Mouse (Mus musculus): ENCODE results near the gene Kcnh3. TPM values are rescaled to one million over a fixed set of nuclear protein-coding genes. Genes with fewer than 3 reads are reported as not detected.
"Not testable (repeated sequence)": the region's sequence is repeated elsewhere in the genome, so short reads cannot be mapped to it uniquely, and the experiment has no call there.

Kcnh3 gene
- polyA plus RNA-seq, 1 experiment from 2014 or later = 0.44 TPM

GRCm38 (mm10) chr15:99233719-99234118 lies 9.1 kb downstream of the Kcnh3 start:
- Histone ChIP-seq H3K4me3 (ENCODE audit: low read depth, low read length) (no peak overlapping the region), H3K4me1 (ENCODE audit: control insufficient read depth, insufficient read depth, low read length) (no peaks in the 10 kb centered on the region), H3K27ac (ENCODE audit: low read depth, low read length) (no peak overlapping the region), H3K27me3 (ENCODE audit: control insufficient read depth, insufficient read depth, low read length) (peaks cover 13% of the 10 kb centered on the region), H3K9ac (ENCODE audit: low read length) (no peak overlapping the region), H3K4me2 (ENCODE audit: low read depth) (no peak overlapping the region), H3K36me3 (ENCODE audit: control insufficient read depth, insufficient read depth, low read length) (no peaks in the 10 kb centered on the region), H3K9me3 (ENCODE audit: control insufficient read depth, low read length) (no peaks in the 10 kb centered on the region)
- DNase-seq (ENCODE audit: low spot score) (no peak), ATAC-seq (ENCODE audit: insufficient read depth, low FRiP score, low TSS enrichment) (no peak)
- WGBS = 68% methylated on average over 17 of the region's 17 CpGs

- no peak overlapping the region for H3K4me3 ChIP-seq (ENCODE audit: low read depth, low read length)
- WGBS = 60% methylated on average over 12 of the region's 12 CpGs
- no peak overlapping the region for H3K9ac ChIP-seq (ENCODE audit: low read length)
- no peak for ATAC-seq (ENCODE audit: insufficient read depth, low FRiP score, low TSS enrichment)
- H3K27ac ChIP-seq (ENCODE audit: low read depth, low read length) = no peak overlapping the region
- H3K36me3 ChIP-seq (ENCODE audit: control insufficient read depth, insufficient read depth, low read length) = no peaks in the 10 kb centered on the region
- H3K9me3 ChIP-seq (ENCODE audit: control insufficient read depth, low read length) = no peaks in the 10 kb centered on the region
- H3K4me2 ChIP-seq (ENCODE audit: low read depth) = no peak overlapping the region
- H3K4me1 ChIP-seq (ENCODE audit: control insufficient read depth, insufficient read depth, low read length) = no peaks in the 10 kb centered on the region
- DNase-seq (ENCODE audit: low spot score) = no peak
- peaks cover 10% of the 10 kb centered on the region for H3K27me3 ChIP-seq (ENCODE audit: control insufficient read depth, insufficient read depth, low read length)
Measured at GRCm38 (mm10) chr15:99234326-99235010, 9.8 kb downstream of the Kcnh3 start.

GRCm38 (mm10) chr15:99238006-99238405 lies 13.3 kb downstream of the Kcnh3 start:
- Histone ChIP-seq H3K27me3 (ENCODE audit: control insufficient read depth, insufficient read depth, low read length) (no peaks in the 10 kb centered on the region), H3K9ac (ENCODE audit: low read length) (no peak overlapping the region; the same call in 1 of the 2 replicates), H3K9me3 (ENCODE audit: control insufficient read depth, low read length) (no peaks in the 10 kb centered on the region), H3K36me3 (ENCODE audit: control insufficient read depth, insufficient read depth, low read length) (peaks cover 5% of the 10 kb centered on the region), H3K4me1 (ENCODE audit: control insufficient read depth, insufficient read depth, low read length) (no peaks in the 10 kb centered on the region), H3K4me3 (ENCODE audit: low read depth, low read length) (no peak overlapping the region), H3K4me2 (ENCODE audit: low read depth) (no peak overlapping the region), H3K27ac (ENCODE audit: low read depth, low read length) (no peak overlapping the region)
- 62% methylated on average over 11 of the region's 11 CpGs for WGBS
- no peak for DNase-seq (ENCODE audit: low spot score)
- no peak for ATAC-seq (ENCODE audit: insufficient read depth, low FRiP score, low TSS enrichment)

- H3K4me2 ChIP-seq (ENCODE audit: low read depth) = no peak overlapping the region
- 72% methylated on average over 4 of the region's 4 CpGs for WGBS
- H3K9me3 ChIP-seq (ENCODE audit: control insufficient read depth, low read length) = no peaks in the 10 kb centered on the region
- no peaks in the 10 kb centered on the region for H3K27me3 ChIP-seq (ENCODE audit: control insufficient read depth, insufficient read depth, low read length)
- DNase-seq (ENCODE audit: low spot score) (no peak), ATAC-seq (ENCODE audit: insufficient read depth, low FRiP score, low TSS enrichment) (no peak)
- peaks cover 12% of the 10 kb centered on the region for H3K36me3 ChIP-seq (ENCODE audit: control insufficient read depth, insufficient read depth, low read length)
- no peaks in the 10 kb centered on the region for H3K4me1 ChIP-seq (ENCODE audit: control insufficient read depth, insufficient read depth, low read length)
- H3K4me3 ChIP-seq (ENCODE audit: low read depth, low read length) = no peak overlapping the region
- no peak overlapping the region for H3K9ac ChIP-seq (ENCODE audit: low read length)
- no peak overlapping the region for H3K27ac ChIP-seq (ENCODE audit: low read depth, low read length)
Measured at GRCm38 (mm10) chr15:99240129-99240528, 15.5 kb downstream of the Kcnh3 start.

GRCm38 (mm10) chr15:99241249-99241648 lies 16.6 kb downstream of the Kcnh3 start:
- WGBS = 81% methylated on average over 4 of the region's 4 CpGs
- ATAC-seq (ENCODE audit: insufficient read depth, low FRiP score, low TSS enrichment) (no peak), DNase-seq (ENCODE audit: low spot score) (no peak)
- H3K4me2 ChIP-seq (ENCODE audit: low read depth) = no peak overlapping the region
- no peaks in the 10 kb centered on the region for H3K27me3 ChIP-seq (ENCODE audit: control insufficient read depth, insufficient read depth, low read length)
- no peak overlapping the region for H3K9ac ChIP-seq (ENCODE audit: low read length)
- peaks cover 14% of the 10 kb centered on the region for H3K36me3 ChIP-seq (ENCODE audit: control insufficient read depth, insufficient read depth, low read length)
- H3K4me3 ChIP-seq (ENCODE audit: low read depth, low read length) = no peak overlapping the region
- no peak overlapping the region for H3K27ac ChIP-seq (ENCODE audit: low read depth, low read length)
- no peaks in the 10 kb centered on the region for H3K4me1 ChIP-seq (ENCODE audit: control insufficient read depth, insufficient read depth, low read length)
- H3K9me3 ChIP-seq (ENCODE audit: control insufficient read depth, low read length) = no peaks in the 10 kb centered on the region

- H3K9ac ChIP-seq (ENCODE audit: low read length) = no peak overlapping the region
- no peaks in the 10 kb centered on the region for H3K27me3 ChIP-seq (ENCODE audit: control insufficient read depth, insufficient read depth, low read length)
- H3K4me2 ChIP-seq (ENCODE audit: low read depth) = no peak overlapping the region
- H3K9me3 ChIP-seq (ENCODE audit: control insufficient read depth, low read length) = no peaks in the 10 kb centered on the region
- ATAC-seq (ENCODE audit: insufficient read depth, low FRiP score, low TSS enrichment) = 0 out of 2 replicates have a peak, but pooled peaks have one; percentile 20
- WGBS = 90% methylated on average over 8 of the region's 10 CpGs
- DNase-seq (ENCODE audit: low spot score) = no peak
- H3K4me1 ChIP-seq (ENCODE audit: control insufficient read depth, insufficient read depth, low read length) = no peaks in the 10 kb centered on the region
- peaks cover 14% of the 10 kb centered on the region for H3K36me3 ChIP-seq (ENCODE audit: control insufficient read depth, insufficient read depth, low read length)
- no peak overlapping the region for H3K27ac ChIP-seq (ENCODE audit: low read depth, low read length)
- no peak overlapping the region for H3K4me3 ChIP-seq (ENCODE audit: low read depth, low read length)
Measured at GRCm38 (mm10) chr15:99242045-99242444, 17.4 kb downstream of the Kcnh3 start.

GRCm38 (mm10) chr15:99246736-99247135 lies 22.1 kb downstream of the Kcnh3 start:
- peaks cover 16% of the 10 kb centered on the region for H3K36me3 ChIP-seq (ENCODE audit: control insufficient read depth, insufficient read depth, low read length)
- not testable (repeated sequence) for DNase-seq (ENCODE audit: low spot score); H3K4me2 ChIP-seq (ENCODE audit: low read depth); H3K27ac ChIP-seq (ENCODE audit: low read depth, low read length); ATAC-seq (ENCODE audit: insufficient read depth, low FRiP score, low TSS enrichment); H3K9me3 ChIP-seq (ENCODE audit: control insufficient read depth, low read length); H3K27me3 ChIP-seq (ENCODE audit: control insufficient read depth, insufficient read depth, low read length); H3K4me3 ChIP-seq (ENCODE audit: low read depth, low read length); H3K4me1 ChIP-seq (ENCODE audit: control insufficient read depth, insufficient read depth, low read length); H3K9ac ChIP-seq (ENCODE audit: low read length)
- WGBS = 94% methylated on average over 6 of the region's 6 CpGs

- DNase-seq (ENCODE audit: low spot score) (no peak), ATAC-seq (ENCODE audit: insufficient read depth, low FRiP score, low TSS enrichment) (no peak)
- no peaks in the 10 kb centered on the region for H3K9me3 ChIP-seq (ENCODE audit: control insufficient read depth, low read length)
- H3K9ac ChIP-seq (ENCODE audit: low read length) = no peak overlapping the region
- no peaks in the 10 kb centered on the region for H3K27me3 ChIP-seq (ENCODE audit: control insufficient read depth, insufficient read depth, low read length)
- H3K4me2 ChIP-seq (ENCODE audit: low read depth) = no peak overlapping the region
- peaks cover 9% of the 10 kb centered on the region for H3K36me3 ChIP-seq (ENCODE audit: control insufficient read depth, insufficient read depth, low read length)
- peaks cover 4% of the 10 kb centered on the region; the same call in 1 of the 2 replicates for H3K4me1 ChIP-seq (ENCODE audit: control insufficient read depth, insufficient read depth, low read length)
- H3K4me3 ChIP-seq (ENCODE audit: low read depth, low read length) = no peak overlapping the region
- no peak overlapping the region for H3K27ac ChIP-seq (ENCODE audit: low read depth, low read length)
- WGBS = 92% methylated on average over 9 of the region's 9 CpGs
Measured at GRCm38 (mm10) chr15:99248972-99249371, 24.3 kb downstream of the Kcnh3 start.

GRCm38 (mm10) chr15:99249938-99250337 lies 25.3 kb downstream of the Kcnh3 start:
- no peak overlapping the region for H3K9ac ChIP-seq (ENCODE audit: low read length)
- H3K27me3 ChIP-seq (ENCODE audit: control insufficient read depth, insufficient read depth, low read length) = no peaks in the 10 kb centered on the region
- H3K4me1 ChIP-seq (ENCODE audit: control insufficient read depth, insufficient read depth, low read length) = peaks cover 4% of the 10 kb centered on the region; the same call in 1 of the 2 replicates
- H3K36me3 ChIP-seq (ENCODE audit: control insufficient read depth, insufficient read depth, low read length) = peaks cover 5% of the 10 kb centered on the region
- no peak overlapping the region for H3K27ac ChIP-seq (ENCODE audit: low read depth, low read length)
- no peak overlapping the region for H3K4me3 ChIP-seq (ENCODE audit: low read depth, low read length)
- DNase-seq (ENCODE audit: low spot score) (no peak), ATAC-seq (ENCODE audit: insufficient read depth, low FRiP score, low TSS enrichment) (no peak)
- H3K4me2 ChIP-seq (ENCODE audit: low read depth) = no peak overlapping the region
- 94% methylated on average over 11 of the region's 11 CpGs for WGBS
- no peaks in the 10 kb centered on the region for H3K9me3 ChIP-seq (ENCODE audit: control insufficient read depth, low read length)
